Mouse (Mus musculus) mouse embryonic stem cell (cell line): ENCODE data around the gene 1810013L24Rik.
"Not testable (repeated sequence)": the region's sequence is repeated elsewhere in the genome, so short reads cannot be mapped to it uniquely, and the experiment has no call there.

ENCODE experiments used
- in situ Hi-C, 2 experiments: fragments of 300-500 bp; cut with MboI; formaldehyde crosslinking; loops; 1 replicate in 1 of 2; 3 replicates in 1 of 2; pipeline ENCODE4 v1.14.3; 2019 to 2020; ENCODE audit warnings: low sequenced_read_pairs in 2 of 2, low pct_unique_long_range_greater_than_20kb in 1 of 2, mixed read lengths in 1 of 2; ENCODE audit not compliant: unreplicated experiment in 1 of 2

1810013L24Rik gene

DNA sequence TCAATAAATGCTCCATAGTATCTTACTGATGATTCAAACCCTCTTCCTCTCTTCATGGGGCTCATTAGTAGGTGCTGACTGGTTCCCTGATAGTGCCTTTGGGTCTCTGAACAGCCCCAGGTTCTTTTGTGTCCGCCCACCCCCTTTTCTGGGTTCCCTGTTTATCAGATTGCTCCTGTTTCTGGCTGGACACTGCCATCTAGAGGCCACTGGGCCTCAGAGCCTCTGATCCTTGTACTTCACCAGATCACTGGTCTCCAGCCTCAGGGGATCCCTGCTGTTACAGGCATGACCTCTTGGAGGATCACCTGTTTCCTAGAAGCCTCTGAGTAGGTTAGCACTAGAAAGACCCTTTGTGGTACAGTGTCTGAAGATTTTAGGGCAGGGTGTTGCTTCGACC lies 39.8 kb downstream of the 1810013L24Rik start:
- in situ Hi-C loops, result loop anchor here (10.0 to 25.0 kb wide), 4 partner anchors 185 to 465 kb away; partner anchors contain the start of gene Gm5767 (in 2 of the 2)

DNA sequence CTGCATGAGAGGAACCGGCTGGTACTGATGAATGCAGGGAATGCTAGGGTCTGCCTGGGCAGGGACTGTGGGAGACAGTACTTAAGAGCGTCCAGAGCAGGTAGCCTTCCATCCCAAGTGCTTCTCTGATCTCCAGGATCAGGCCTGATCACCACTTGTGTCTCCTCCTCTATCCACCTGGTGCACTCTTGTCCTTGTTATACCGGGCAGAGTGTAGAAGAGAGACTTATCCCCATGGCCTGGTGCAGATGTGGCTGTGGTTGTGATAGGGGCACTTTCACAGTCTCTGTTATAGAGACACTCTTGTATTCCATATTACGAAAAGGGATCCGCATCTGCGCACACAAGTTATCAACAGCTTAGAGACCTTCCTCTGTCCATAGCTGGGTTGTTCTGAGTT lies 41.5 kb downstream of the 1810013L24Rik start:
- in situ Hi-C loops, result loop anchor here (25.0 kb wide), 2 partner anchors 384 to 459 kb away; no protein-coding TSS in a partner anchor

DNA sequence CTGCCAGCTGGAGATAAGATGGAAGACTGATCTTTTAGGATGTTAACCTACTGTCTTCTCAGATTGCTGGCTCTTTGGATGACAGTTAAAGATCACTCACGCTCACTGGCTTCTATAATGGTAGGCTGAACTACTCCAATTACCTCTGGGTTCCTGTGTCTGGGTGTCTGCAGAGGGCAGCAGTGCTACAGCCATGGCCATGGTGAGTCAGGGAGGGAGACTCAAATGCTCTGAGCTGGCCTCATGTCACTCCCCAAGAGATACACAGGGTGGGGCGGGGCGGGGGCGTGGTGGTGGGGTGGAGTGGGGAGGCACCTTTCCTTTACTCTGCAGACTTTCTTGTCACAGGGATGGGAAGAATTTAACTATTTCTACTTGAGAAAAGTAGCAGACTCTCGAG lies 42.1 kb downstream of the 1810013L24Rik start:
- in situ Hi-C loops, result loop anchor here (25.0 kb wide), 2 partner anchors 385 to 460 kb away; no protein-coding TSS in a partner anchor

DNA sequence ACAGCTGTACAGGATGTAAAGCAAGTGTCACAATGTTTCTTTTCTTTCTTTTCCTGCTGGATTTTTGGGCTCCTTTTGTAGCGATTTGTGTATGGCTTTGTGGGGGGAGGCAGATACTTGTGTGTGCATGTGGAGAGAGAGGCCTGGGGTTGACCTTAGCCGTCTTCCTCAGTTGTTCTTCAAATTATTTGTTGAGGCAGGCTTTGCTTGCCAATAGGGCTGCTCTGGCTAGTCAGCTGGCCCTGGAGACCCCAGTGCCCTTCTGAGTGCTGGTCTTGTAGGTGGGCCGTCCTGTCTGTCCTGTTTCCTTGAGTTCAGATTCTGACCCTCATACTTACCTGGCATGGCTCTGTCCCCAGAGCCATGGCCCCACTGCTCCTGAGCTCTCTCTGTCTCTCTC lies 42.6 kb downstream of the 1810013L24Rik start:
- in situ Hi-C loops, result loop anchor here (25.0 kb wide), 2 partner anchors 385 to 460 kb away; no protein-coding TSS in a partner anchor

DNA sequence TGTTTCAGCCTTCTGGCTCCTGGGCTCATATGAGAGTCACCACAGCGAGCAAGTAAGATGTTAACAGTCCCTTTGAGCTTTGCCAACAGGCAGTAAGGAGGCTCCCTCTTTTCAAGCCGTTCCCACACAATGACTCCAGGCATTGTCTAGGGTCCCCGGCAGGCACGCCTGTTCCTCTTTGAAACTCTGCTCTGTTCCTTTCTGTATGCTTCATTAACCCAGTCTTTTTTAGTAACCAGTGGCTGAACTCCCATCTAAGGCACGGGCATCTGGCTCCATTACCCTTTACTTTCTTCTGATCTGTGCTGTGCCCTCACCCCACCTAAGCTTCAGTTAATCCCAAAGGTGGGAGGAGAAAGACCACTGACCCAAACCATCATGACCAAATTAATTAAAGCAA lies 50.2 kb downstream of the 1810013L24Rik start:
- in situ Hi-C loops, result loop anchor here in 1 of 2 experiments (25.0 kb wide), 1 partner anchor 257 kb away; no protein-coding TSS in a partner anchor

DNA sequence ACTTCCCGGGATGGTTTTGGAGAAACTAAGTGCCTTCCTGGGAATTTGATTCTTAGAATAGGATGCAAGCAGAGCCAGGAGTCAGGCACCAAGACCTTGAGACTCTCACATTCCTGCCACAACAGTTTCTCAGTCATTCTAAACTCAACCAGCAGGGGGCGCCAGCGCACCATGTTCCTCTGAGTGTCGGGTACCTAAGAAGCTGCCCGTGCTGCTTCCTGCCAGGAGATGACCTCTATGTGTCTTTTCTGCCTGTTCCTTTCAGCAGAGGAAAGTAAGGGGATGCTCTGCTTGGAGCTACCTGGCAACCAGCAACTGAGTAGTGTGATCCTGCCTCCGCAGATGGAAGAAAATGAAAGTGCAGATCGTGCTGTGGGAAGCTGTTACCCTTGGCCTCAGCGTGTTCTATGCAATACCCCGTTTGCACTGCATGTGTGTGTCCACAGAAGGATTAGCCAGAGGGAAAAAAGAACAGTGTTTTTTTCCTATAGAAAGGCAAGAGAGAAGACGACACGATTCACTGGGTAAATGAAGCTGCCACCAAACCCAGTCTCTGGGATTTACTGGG lies 53.9 kb downstream of the 1810013L24Rik start:
- in situ Hi-C loops, result loop anchor here in 1 of 2 experiments (25.0 kb wide), 1 partner anchor 254 kb away; no protein-coding TSS in a partner anchor

DNA sequence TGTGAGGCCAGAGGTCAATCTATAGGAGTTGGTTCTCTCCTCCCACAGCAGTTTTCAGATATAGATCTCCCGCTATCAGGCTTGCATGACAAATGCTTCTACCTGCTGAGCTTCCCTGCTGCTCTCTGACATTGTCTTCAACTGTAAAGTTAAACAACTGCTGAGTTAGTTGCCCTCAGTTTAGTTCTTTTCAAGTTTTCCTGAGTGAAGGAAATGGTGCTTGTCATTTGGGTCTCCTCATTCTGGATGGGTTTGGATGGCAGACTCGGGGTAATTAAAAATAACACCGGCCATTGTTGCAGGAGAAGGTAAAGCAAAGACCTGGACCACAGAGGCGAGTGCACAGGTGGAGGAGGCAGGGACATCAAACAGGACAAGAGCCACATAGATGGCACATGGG lies 64.3 kb downstream of the 1810013L24Rik start:
- in situ Hi-C loops, result loop anchor here (5.0 to 25.0 kb wide), 3 partner anchors 113 to 851 kb away; no protein-coding TSS in a partner anchor

DNA sequence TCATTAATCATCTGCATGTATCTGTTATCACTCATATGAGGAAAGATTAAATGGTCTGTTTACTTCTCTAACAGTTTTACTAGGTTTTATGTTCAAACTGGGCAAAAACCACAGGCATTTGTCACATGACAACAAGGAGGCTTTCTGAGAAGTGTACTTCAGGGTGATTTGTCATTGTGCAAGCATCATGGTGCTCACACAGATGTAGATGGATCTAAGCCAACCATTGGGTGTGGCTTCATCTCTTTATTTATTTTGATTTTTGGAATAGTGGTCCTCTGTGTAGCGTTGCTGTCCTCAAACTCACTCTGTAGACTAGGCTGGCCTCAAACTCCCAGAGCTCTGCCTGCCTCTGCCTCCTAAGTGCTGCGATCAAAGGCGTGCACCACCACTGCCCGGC lies 65.4 kb downstream of the 1810013L24Rik start:
- in situ Hi-C loops, result loop anchor here (10.0 to 25.0 kb wide), 2 partner anchors 242 to 850 kb away; no protein-coding TSS in a partner anchor

DNA sequence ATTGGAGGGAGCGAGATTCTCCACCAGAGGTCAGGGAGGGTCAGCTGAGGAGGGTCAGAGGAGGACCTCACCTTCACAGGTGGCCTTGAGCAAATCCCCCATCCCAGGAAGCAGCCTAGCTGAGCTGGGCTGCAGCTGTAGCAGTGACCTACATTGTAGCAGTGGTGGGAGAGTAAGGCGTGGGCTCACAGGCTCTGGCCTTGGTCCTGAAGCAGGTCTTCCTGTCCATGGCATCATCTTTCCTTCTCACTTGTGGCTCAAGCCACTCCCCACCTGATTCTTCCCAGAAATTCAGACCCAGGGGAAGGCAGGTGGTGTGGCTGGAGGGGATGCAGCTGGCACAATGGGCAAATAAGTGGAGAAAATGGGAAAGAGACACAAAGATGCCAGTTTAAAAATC lies 76.2 kb downstream of the 1810013L24Rik start:
- in situ Hi-C loops, result not testable (repeated sequence)
